Mouse (Mus musculus): ENCODE measurements around the gene Ndufa4l2.

DNA sequence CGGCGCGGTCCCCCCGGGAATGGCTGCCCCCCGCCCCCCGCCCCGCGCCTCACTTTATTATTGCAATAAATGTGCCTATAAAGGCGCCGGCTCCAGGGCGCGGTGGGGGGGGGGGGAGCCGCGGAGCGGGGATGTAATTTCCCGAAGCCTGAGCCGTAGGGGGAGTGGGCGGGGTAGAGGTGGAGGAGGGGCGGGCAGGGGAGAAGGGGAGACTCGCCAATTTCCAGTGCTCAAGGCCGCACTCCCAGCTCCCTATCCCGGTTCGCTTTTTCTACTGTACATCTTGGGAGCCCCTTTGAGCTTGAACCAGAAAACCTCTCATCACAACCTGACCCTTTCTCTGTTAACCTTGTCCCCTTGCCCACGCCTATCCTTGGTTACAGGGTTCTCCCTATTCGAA lies 16.2 kb downstream of the Ndufa4l2 start:
- TF ChIP-seq GATA1 (IDR thresholded peaks at IDR 0.05; ENCODE audit: borderline replicate concordance, low read length) (no peak), FLI1 (IDR thresholded peaks at IDR 0.05; ENCODE audit: low read length) (no peak)

Measured in megakaryocyte, embryonic 14.5 days (primary cell).